Mouse (Mus musculus) kidney, postnatal 4 days (tissue): ENCODE measurements at regions not wholly inside any gene's neighbourhood (a gene's known extent, or its start where the extent isn't known, plus 50 kb on each side); places are given as distances from the start of the nearest gene placed in this dataset.

Source experiments
- DNase-seq, 2 experiments: peaks; one replicate each; pipeline ENCODE4 v3.0.0; 2021; ENCODE audit warnings: mixed read lengths in 2 of 2

- no peak for DNase-seq
These were observed 63.0 kb downstream of the Kbtbd8 start for GRCm38 (mm10) chr6:95179993-95180392.

- no peak for DNase-seq
These were observed 65.2 kb downstream of the Kbtbd8 start for GRCm38 (mm10) chr6:95182238-95182637.

- no peak for DNase-seq
These were observed 68.3 kb downstream of the Kbtbd8 start for GRCm38 (mm10) chr6:95185074-95185931.

GRCm38 (mm10) chr6:95196631-95197030, 79.6 kb downstream of the Kbtbd8 start:
- DNase-seq: no peak

GRCm38 (mm10) chr6:95198611-95199010, 81.6 kb downstream of the Kbtbd8 start:
- no peak for DNase-seq

DNA sequence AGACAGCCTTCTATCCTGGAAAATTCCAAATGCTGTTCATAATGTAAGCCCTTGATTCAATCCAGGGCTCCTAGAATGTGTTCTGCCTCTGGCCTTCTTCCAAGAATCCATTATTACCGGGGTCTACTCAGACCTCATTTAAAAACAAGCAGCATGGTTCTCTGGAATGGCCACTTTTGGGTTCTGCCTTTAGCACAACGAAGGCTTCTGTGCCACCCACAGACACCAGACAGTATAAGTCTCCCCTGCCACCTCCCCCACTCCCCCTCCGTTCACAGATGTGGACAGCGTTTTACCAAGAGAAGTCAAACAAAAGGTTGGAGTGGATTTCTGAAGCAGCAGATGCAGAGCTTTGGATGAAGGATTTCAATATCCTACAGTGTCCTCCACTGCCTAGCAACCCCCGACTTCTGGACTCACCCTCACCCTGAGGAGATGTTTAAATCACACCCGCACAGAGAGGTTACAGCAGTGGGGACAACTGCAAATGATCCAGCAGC, 85.3 kb downstream of the Kbtbd8 start:
- no peak for DNase-seq

- no peak for DNase-seq
These were observed 85.9 kb downstream of the Kbtbd8 start for GRCm38 (mm10) chr6:95202978-95203377.

GRCm38 (mm10) chr6:95204231-95204630, 87.2 kb downstream of the Kbtbd8 start:
- DNase-seq: no peak

GRCm38 (mm10) chr6:95207063-95207462, 90.0 kb downstream of the Kbtbd8 start:
- peak; percentile 69 to 75 for DNase-seq

DNA sequence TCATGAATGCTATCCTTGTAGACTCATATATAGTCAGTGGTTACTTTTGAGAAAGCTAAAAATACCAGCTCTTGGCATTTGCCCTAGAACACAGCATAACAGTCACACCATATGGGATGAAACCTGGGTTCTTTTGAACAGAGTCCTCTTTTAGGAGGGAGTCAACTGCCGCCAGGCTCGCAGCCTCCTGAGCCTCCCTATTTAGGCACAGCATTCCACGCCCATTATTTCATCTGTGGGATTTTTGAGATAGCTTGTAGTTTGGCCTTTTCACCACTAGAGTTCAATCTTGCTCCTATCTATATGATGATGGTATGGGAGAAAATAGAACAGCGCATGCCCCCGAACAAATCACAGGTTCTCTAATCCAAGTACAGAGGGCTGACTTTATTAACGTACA, 100.4 kb downstream of the Kbtbd8 start:
- no peak for DNase-seq

- no peak for DNase-seq
These were observed 101.8 kb downstream of the Kbtbd8 start for GRCm38 (mm10) chr6:95218830-95219229.

DNA sequence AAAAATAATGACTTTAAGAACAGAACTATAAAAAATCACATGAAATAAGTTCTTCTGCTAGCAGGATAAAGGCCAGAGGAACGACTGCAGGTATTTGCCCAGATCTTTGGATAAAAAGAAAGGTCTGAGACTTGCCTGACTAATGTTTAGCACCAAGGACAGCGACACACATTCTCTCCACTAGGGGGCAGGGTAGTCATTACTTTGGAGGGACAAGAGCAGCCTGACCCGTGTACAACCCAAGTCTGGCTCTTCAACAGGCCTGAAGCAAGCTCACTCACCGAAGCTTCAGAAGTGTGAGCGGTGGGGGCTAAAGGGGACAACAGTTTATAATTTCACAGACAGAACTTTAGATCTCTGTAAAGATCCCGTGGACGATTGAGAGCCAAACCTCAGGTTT, 98.4 kb upstream of the Gm10234 start:
- peak; percentile 91 to 93 for DNase-seq

DNA sequence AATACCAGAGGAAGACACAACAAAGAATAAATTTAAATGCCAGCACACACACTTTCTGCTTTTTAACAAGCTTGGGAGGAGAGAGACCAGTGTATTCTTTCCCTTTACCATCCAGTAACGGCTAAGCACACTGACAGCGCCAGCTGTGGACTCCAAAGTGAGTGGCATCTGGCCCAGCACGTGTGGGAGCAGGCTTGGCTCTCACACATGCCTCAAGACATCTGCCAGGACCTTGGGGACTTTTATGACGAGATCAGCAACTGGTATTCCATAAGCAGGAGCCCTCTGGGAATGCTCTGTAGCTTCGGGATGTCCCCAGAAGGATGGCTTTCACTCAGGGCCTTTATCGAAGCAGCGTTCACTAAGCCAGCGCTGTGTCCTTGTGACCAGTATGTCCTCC, 92.0 kb upstream of the Gm10234 start:
- DNase-seq: no peak

DNA sequence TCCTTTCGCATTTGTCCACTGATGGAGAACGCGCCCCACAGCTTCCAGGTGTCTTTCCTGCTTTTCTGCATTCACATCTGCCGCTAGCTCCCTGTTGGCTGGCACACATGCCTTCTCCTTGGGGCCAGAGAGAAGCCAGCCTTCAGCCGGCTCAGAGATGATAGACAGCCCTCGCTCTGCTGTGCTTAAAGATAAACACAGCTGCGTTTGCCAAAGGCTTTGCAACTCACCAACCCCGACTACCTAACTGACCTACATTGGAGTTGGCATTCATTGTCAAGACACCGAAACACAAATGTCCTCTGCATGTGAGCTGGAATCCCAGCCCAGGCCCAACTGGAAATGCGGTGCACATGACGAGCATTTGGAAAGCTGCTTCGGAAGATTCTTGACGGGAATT, 87.2 kb upstream of the Gm10234 start:
- DNase-seq: no peak

GRCm38 (mm10) chr6:95243657-95244056, 78.3 kb upstream of the Gm10234 start:
- no peak for DNase-seq

- no peak for DNase-seq
These were observed 77.0 kb upstream of the Gm10234 start for GRCm38 (mm10) chr6:95244911-95245310.

DNA sequence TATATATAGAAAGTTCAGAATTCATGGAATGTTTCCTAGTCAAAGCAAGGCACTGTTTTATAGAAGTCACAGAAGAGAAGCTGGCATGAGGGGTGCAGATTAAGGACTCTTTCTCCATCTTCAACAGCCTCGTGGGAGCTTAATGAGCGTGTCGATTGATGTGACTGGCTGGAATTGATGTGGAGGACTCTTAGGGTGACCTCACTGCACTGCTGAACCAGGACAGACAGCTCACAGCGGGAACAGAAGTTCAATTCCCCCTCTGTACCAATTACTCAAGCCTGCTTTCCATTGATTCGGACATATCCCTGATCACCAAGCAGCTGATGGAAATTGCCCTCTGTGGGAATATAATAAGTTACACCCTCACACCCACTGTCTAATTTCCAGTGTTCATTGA, 65.6 kb upstream of the Gm10234 start:
- DNase-seq: no peak

GRCm38 (mm10) chr6:95261001-95261400, 60.9 kb upstream of the Gm10234 start:
- no peak for DNase-seq

DNA sequence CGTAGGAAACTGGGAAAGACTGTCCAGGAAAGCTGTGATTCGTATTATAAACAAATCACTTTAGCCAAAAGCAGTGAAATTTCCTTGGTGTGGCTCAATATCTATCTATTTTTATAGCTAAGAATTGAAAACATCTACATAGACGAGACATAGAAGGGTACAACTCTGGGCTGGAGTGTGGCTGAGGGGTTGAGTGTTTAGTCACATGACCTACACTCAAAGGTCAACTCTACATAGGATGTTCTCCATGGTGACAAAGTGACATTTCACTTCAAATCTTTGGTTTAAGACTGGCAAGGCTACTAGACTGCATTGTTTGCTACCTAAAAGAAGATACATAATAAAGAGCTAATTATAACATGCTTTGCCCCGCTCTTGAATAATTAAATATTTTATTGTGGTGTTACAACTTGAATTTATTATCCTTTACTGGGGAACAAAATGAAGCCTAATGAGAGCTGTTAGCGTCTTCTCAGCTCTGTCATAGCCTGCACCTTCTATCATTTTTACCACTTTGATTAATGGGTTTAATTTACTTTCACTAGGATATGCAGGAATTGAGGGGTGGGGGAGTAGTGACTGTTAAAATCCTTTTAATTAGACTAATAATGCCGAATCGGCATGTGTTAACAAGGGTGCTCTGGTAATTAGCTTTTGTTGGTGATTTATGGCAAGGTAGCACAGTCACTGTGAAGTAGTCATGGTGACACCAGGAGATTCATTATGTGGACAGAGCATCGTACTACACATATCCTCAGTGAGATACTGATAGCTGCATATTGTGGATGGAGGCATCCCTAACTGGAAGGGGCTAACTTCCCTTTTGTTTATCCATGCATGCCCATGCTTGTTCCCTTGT, 57.7 kb upstream of the Gm10234 start:
- DNase-seq: no peak

- no peak for DNase-seq
These were observed 52.4 kb upstream of the Gm10234 start for GRCm38 (mm10) chr6:95269524-95269923.
